Mouse (Mus musculus): Measurements from ENCODE around the gene Cryzl2.

- TF ChIP-seq E2F4 (IDR thresholded peaks at IDR 0.05; ENCODE audit: borderline replicate concordance, low read depth, low read length) (no peak), NELFE (IDR thresholded peaks at IDR 0.05; ENCODE audit: low read depth, low read length) (no peak), MXI1 (IDR thresholded peaks at IDR 0.05; ENCODE audit: low read depth, low read length) (no peak), ETS1 (IDR thresholded peaks at IDR 0.05; ENCODE audit: low read depth, low read length) (no peak), CTCF (IDR thresholded peaks at IDR 0.05 in 2 of 3, conservative IDR thresholded peaks at IDR 0.05 in 1 of 3; ENCODE audit: control insufficient read depth in 1 of 3, insufficient read depth in 1 of 3, low read depth in 2 of 3, low read length in 3 of 3, poor library complexity in 1 of 3, severe bottlenecking in 1 of 3) (peak; percentile 42 to 61 (median 60)), SIN3A (IDR thresholded peaks at IDR 0.05; ENCODE audit: low read length) (no peak), MEF2A (IDR thresholded peaks at IDR 0.05; ENCODE audit: extremely low read depth, insufficient replicate concordance, low read depth, low read length, poor library complexity, severe bottlenecking) (no peak), GATA1 (IDR thresholded peaks at IDR 0.05; ENCODE audit: low read depth, low read length) (no peak), POLR2A (IDR thresholded peaks at IDR 0.05; ENCODE audit: control insufficient read depth in 1 of 2, insufficient read depth in 1 of 2, low read depth in 1 of 2, low read length in 2 of 2, poor library complexity in 1 of 2) (no peak), ZKSCAN1 (IDR thresholded peaks at IDR 0.05; ENCODE audit: low read depth, low read length) (no peak), MAX (IDR thresholded peaks at IDR 0.05; ENCODE audit: low read length) (no peak), CHD1 (IDR thresholded peaks at IDR 0.05; ENCODE audit: low read depth, low read length) (no peak), MYC (IDR thresholded peaks at IDR 0.05; ENCODE audit: low read depth, low read length) (no peak)
Measured at GRCm38 (mm10) chr1:157537636-157538035, 79.3 kb downstream of the Cryzl2 start.

All from MEL (cell line).